Mouse (Mus musculus): ENCODE measurements around the gene Gltp.

Gltp gene

GRCm38 (mm10) chr5:114667228-114667856 is 23.4 kb downstream of the Gltp start:
- in situ Hi-C loops (cut with MboI; ENCODE audit: low pct_unique_long_range_greater_than_20kb in 1 of 2, low sequenced_read_pairs in 2 of 2, unreplicated experiment in 1 of 2) = no loop called here

- in situ Hi-C loops (cut with MboI; ENCODE audit: low pct_unique_long_range_greater_than_20kb in 1 of 2, low sequenced_read_pairs in 2 of 2, unreplicated experiment in 1 of 2) = no loop called here
These were observed 24.1 kb downstream of the Gltp start for GRCm38 (mm10) chr5:114666659-114667058.

- in situ Hi-C loops (cut with MboI; ENCODE audit: low pct_unique_long_range_greater_than_20kb in 1 of 2, low sequenced_read_pairs in 2 of 2, unreplicated experiment in 1 of 2) = no loop called here
These were observed 26.0 kb downstream of the Gltp start for GRCm38 (mm10) chr5:114664750-114665149.

GRCm38 (mm10) chr5:114664139-114664538 is 26.6 kb downstream of the Gltp start:
- in situ Hi-C loops (cut with MboI; ENCODE audit: low pct_unique_long_range_greater_than_20kb in 1 of 2, low sequenced_read_pairs in 2 of 2, unreplicated experiment in 1 of 2) = no loop called here

- in situ Hi-C loops (cut with MboI; ENCODE audit: low pct_unique_long_range_greater_than_20kb in 1 of 2, low sequenced_read_pairs in 2 of 2, unreplicated experiment in 1 of 2) = no loop called here
These were observed 29.8 kb downstream of the Gltp start for GRCm38 (mm10) chr5:114661029-114661428.

- in situ Hi-C loops (cut with MboI; ENCODE audit: low pct_unique_long_range_greater_than_20kb in 1 of 2, low sequenced_read_pairs in 2 of 2, unreplicated experiment in 1 of 2) = no loop called here
These were observed 32.5 kb downstream of the Gltp start, which contains the start of gene Trpv4 for GRCm38 (mm10) chr5:114658255-114658654. Gene Trpv4 (minus strand): TSS chr5:114658421.

GRCm38 (mm10) chr5:114657426-114657825 is 33.4 kb downstream of the Gltp start:
- in situ Hi-C loops (cut with MboI; ENCODE audit: low pct_unique_long_range_greater_than_20kb in 1 of 2, low sequenced_read_pairs in 2 of 2, unreplicated experiment in 1 of 2) = no loop called here

GRCm38 (mm10) chr5:114656305-114656704 is 34.5 kb downstream of the Gltp start:
- in situ Hi-C loops (cut with MboI; ENCODE audit: low pct_unique_long_range_greater_than_20kb in 1 of 2, low sequenced_read_pairs in 2 of 2, unreplicated experiment in 1 of 2) = no loop called here

GRCm38 (mm10) chr5:114655721-114656120 is 35.1 kb downstream of the Gltp start:
- in situ Hi-C loops (cut with MboI; ENCODE audit: low pct_unique_long_range_greater_than_20kb in 1 of 2, low sequenced_read_pairs in 2 of 2, unreplicated experiment in 1 of 2) = no loop called here

GRCm38 (mm10) chr5:114653656-114654437 is 36.9 kb downstream of the Gltp start:
- in situ Hi-C loops (cut with MboI; ENCODE audit: low pct_unique_long_range_greater_than_20kb in 1 of 2, low sequenced_read_pairs in 2 of 2, unreplicated experiment in 1 of 2) = no loop called here

GRCm38 (mm10) chr5:114651449-114651848 is 39.3 kb downstream of the Gltp start:
- in situ Hi-C loops (cut with MboI; ENCODE audit: low pct_unique_long_range_greater_than_20kb in 1 of 2, low sequenced_read_pairs in 2 of 2, unreplicated experiment in 1 of 2) = no loop called here

- in situ Hi-C loops (cut with MboI; ENCODE audit: low pct_unique_long_range_greater_than_20kb in 1 of 2, low sequenced_read_pairs in 2 of 2, unreplicated experiment in 1 of 2) = no loop called here
These were observed 39.8 kb downstream of the Gltp start for GRCm38 (mm10) chr5:114651002-114651401.

- in situ Hi-C loops (cut with MboI; ENCODE audit: low pct_unique_long_range_greater_than_20kb in 1 of 2, low sequenced_read_pairs in 2 of 2, unreplicated experiment in 1 of 2) = no loop called here
These were observed 42.0 kb downstream of the Gltp start for GRCm38 (mm10) chr5:114648728-114649311.

- in situ Hi-C loops (cut with MboI; ENCODE audit: low pct_unique_long_range_greater_than_20kb in 1 of 2, low sequenced_read_pairs in 2 of 2, unreplicated experiment in 1 of 2) = no loop called here
These were observed 43.4 kb downstream of the Gltp start for GRCm38 (mm10) chr5:114647211-114647974.

GRCm38 (mm10) chr5:114645916-114646315 is 44.9 kb downstream of the Gltp start:
- in situ Hi-C loops (cut with MboI; ENCODE audit: low pct_unique_long_range_greater_than_20kb in 1 of 2, low sequenced_read_pairs in 2 of 2, unreplicated experiment in 1 of 2) = no loop called here

- in situ Hi-C loops (cut with MboI; ENCODE audit: low pct_unique_long_range_greater_than_20kb in 1 of 2, low sequenced_read_pairs in 2 of 2, unreplicated experiment in 1 of 2) = no loop called here
These were observed 45.9 kb downstream of the Gltp start for GRCm38 (mm10) chr5:114644918-114645317.

GRCm38 (mm10) chr5:114640809-114641208 is 50.0 kb downstream of the Gltp start:
- in situ Hi-C loops (cut with MboI; ENCODE audit: low pct_unique_long_range_greater_than_20kb in 1 of 2, low sequenced_read_pairs in 2 of 2, unreplicated experiment in 1 of 2) = no loop called here

- in situ Hi-C loops (cut with MboI; ENCODE audit: low pct_unique_long_range_greater_than_20kb in 1 of 2, low sequenced_read_pairs in 2 of 2, unreplicated experiment in 1 of 2) = no loop called here
These were observed 51.2 kb downstream of the Gltp start for GRCm38 (mm10) chr5:114639645-114639957.

All from mouse embryonic stem cell (cell line).